Mouse (Mus musculus) ovary, adult 18-20 months (tissue): ENCODE data around the gene Ecd.
"Not testable (repeated sequence)": the region's sequence is repeated elsewhere in the genome, so short reads cannot be mapped to it uniquely, and the experiment has no call there.

ENCODE experiments used
- DNase-seq: peaks from one replicate; pipeline ENCODE4 v3.0.0; 2022; ENCODE audit warnings: low spot score, mixed read lengths

Gene Ecd

GRCm38 (mm10) chr14:20324196-20324595 is 23.7 kb downstream of the Ecd start:
- no peak for DNase-seq

GRCm38 (mm10) chr14:20319420-20319819 is 28.5 kb downstream of the Ecd start:
- DNase-seq: no peak

- DNase-seq: no peak
Observed at GRCm38 (mm10) chr14:20315137-20315536, 32.8 kb downstream of the Ecd start.

- not testable (repeated sequence) for DNase-seq
Observed at GRCm38 (mm10) chr14:20305085-20305484, 42.8 kb downstream of the Ecd start.

GRCm38 (mm10) chr14:20298131-20298530 is 49.8 kb downstream of the Ecd start:
- no peak for DNase-seq

- DNase-seq: no peak
Observed at GRCm38 (mm10) chr14:20297616-20298015, 50.3 kb downstream of the Ecd start.

GRCm38 (mm10) chr14:20294947-20295346 is 53.0 kb downstream of the Ecd start:
- DNase-seq: no peak

- DNase-seq: peak; percentile 82
Observed at GRCm38 (mm10) chr14:20294117-20294892, 53.6 kb downstream of the Ecd start, which contains the start of gene Nudt13. TSS of gene Nudt13 (plus strand) at chr14:20294697.

GRCm38 (mm10) chr14:20291391-20291790 is 56.5 kb downstream of the Ecd start:
- no peak for DNase-seq
